Mouse (Mus musculus): Measurements from ENCODE around the gene Ogfr. TPM values are rescaled to one million over a fixed set of nuclear protein-coding genes. Genes with fewer than 3 reads are reported as not detected.

Ogfr gene
- polyA plus RNA-seq, 1 experiment from 2014 or later: 36.6 TPM

GRCm38 (mm10) chr2:180563296-180563695 lies 25.7 kb upstream of the Ogfr start:
- Histone ChIP-seq H3K4me3 (ENCODE audit: low read length) (no peak overlapping the region), H3K4me1 (ENCODE audit: control insufficient read depth, insufficient read depth, low read length) (no peaks in the 10 kb centered on the region), H3K9ac (ENCODE audit: low read depth, low read length) (no peak overlapping the region), H3K36me3 (ENCODE audit: control insufficient read depth, insufficient read depth, low read length) (no peaks in the 10 kb centered on the region), H3K27ac (ENCODE audit: low read length) (no peak overlapping the region), H3K9me3 (ENCODE audit: control insufficient read depth, low read length) (no peaks in the 10 kb centered on the region), H3K4me2 (ENCODE audit: low read depth, low read length) (no peak overlapping the region), H3K27me3 (replicated peaks; ENCODE audit: control insufficient read depth, insufficient read depth, low read length) (peaks cover 3% of the 10 kb centered on the region; the same call in 1 of the 2 replicates)
- WGBS: 65% methylated on average over 6 of the region's 6 CpGs
- no peak for ATAC-seq

GRCm38 (mm10) chr2:180563841-180564240 lies 25.2 kb upstream of the Ogfr start:
- H3K4me3 ChIP-seq (ENCODE audit: low read length): no peak overlapping the region
- H3K36me3 ChIP-seq (ENCODE audit: control insufficient read depth, insufficient read depth, low read length): no peaks in the 10 kb centered on the region
- H3K4me2 ChIP-seq (ENCODE audit: low read depth, low read length): no peak overlapping the region
- no peak overlapping the region for H3K27ac ChIP-seq (ENCODE audit: low read length)
- WGBS: 45% methylated on average over 5 of the region's 5 CpGs
- H3K4me1 ChIP-seq (ENCODE audit: control insufficient read depth, insufficient read depth, low read length): peaks cover 3% of the 10 kb centered on the region; the same call in 1 of the 2 replicates
- H3K27me3 ChIP-seq (replicated peaks; ENCODE audit: control insufficient read depth, insufficient read depth, low read length): peaks cover 3% of the 10 kb centered on the region; the same call in 1 of the 2 replicates
- no peak for ATAC-seq
- H3K9ac ChIP-seq (ENCODE audit: low read depth, low read length): no peak overlapping the region
- no peaks in the 10 kb centered on the region for H3K9me3 ChIP-seq (ENCODE audit: control insufficient read depth, low read length)

GRCm38 (mm10) chr2:180566240-180566913 lies 22.7 kb upstream of the Ogfr start:
- H3K9me3 ChIP-seq (ENCODE audit: control insufficient read depth, low read length): no peaks in the 10 kb centered on the region
- H3K4me3 ChIP-seq (ENCODE audit: low read length): no peak overlapping the region
- no peak for ATAC-seq
- H3K4me1 ChIP-seq (ENCODE audit: control insufficient read depth, insufficient read depth, low read length): peaks cover 11% of the 10 kb centered on the region
- peaks cover 19% of the 10 kb centered on the region for H3K27me3 ChIP-seq (replicated peaks; ENCODE audit: control insufficient read depth, insufficient read depth, low read length)
- 31% methylated on average over 13 of the region's 13 CpGs for WGBS
- H3K4me2 ChIP-seq (ENCODE audit: low read depth, low read length): no peak overlapping the region
- no peaks in the 10 kb centered on the region for H3K36me3 ChIP-seq (ENCODE audit: control insufficient read depth, insufficient read depth, low read length)
- H3K9ac ChIP-seq (ENCODE audit: low read depth, low read length): no peak overlapping the region
- H3K27ac ChIP-seq (ENCODE audit: low read length): no peak overlapping the region

- 18% methylated on average over 3 of the region's 3 CpGs for WGBS
- Histone ChIP-seq H3K36me3 (ENCODE audit: control insufficient read depth, insufficient read depth, low read length) (no peaks in the 10 kb centered on the region), H3K4me2 (ENCODE audit: low read depth, low read length) (no peak overlapping the region), H3K9ac (ENCODE audit: low read depth, low read length) (no peak overlapping the region), H3K4me1 (ENCODE audit: control insufficient read depth, insufficient read depth, low read length) (peaks cover 11% of the 10 kb centered on the region), H3K27ac (ENCODE audit: low read length) (no peak overlapping the region), H3K27me3 (replicated peaks; ENCODE audit: control insufficient read depth, insufficient read depth, low read length) (peaks cover 18% of the 10 kb centered on the region), H3K4me3 (ENCODE audit: low read length) (no peak overlapping the region), H3K9me3 (ENCODE audit: control insufficient read depth, low read length) (no peaks in the 10 kb centered on the region)
- peak; percentile 69 for ATAC-seq
Observed at GRCm38 (mm10) chr2:180569028-180569643, 19.9 kb upstream of the Ogfr start.

DNA sequence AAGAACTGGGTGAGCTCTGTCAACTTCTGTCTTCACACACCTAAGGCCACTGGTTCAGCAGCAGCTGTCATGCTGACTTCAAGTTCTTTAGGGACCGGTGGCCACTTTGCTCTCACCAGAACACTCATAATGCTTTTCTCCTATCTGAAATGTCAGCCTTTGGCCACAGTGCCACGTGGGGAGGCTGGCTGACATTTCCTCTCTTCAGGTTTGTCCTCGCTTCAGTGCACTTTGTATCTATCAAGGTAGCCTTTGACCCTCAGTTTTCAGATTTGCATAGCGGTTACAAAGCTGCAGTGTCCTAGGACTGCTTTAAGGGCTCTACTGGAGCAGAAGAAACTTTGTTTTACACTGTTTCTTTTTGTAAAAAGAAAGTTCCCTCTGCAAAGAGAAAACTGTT lies 12.6 kb upstream of the Ogfr start:
- 52% methylated on average over 4 of the region's 4 CpGs for WGBS

DNA sequence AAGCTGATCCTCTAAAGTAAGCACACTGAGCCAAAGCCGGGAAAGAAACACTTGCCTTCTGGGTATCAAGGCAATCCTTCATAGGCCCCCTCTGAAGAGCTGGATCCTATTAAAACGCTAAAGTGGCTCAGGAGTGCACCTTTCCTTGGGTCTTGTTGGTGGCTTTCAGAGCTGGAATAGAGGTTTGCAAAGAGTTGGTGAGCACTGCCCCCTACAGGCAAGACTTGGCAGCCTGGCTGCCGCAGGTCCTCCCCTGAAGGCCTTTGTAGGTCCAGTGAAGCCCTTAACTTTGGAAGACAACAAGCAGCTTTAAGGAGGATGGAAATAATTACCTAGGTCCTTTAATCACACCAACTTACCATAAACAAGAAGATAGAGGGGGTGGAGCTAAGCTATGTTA lies 10.4 kb upstream of the Ogfr start:
- H3K9ac ChIP-seq (ENCODE audit: low read depth, low read length): no peak overlapping the region
- no peak overlapping the region for H3K4me3 ChIP-seq (ENCODE audit: low read length)
- 7% methylated on average over 3 of the region's 3 CpGs for WGBS
- peaks cover 17% of the 10 kb centered on the region; the same call in 1 of the 2 replicates for H3K27me3 ChIP-seq (replicated peaks; ENCODE audit: control insufficient read depth, insufficient read depth, low read length)
- no peak overlapping the region for H3K27ac ChIP-seq (ENCODE audit: low read length)
- H3K4me1 ChIP-seq (ENCODE audit: control insufficient read depth, insufficient read depth, low read length): peaks cover 7% of the 10 kb centered on the region
- H3K9me3 ChIP-seq (ENCODE audit: control insufficient read depth, low read length): no peaks in the 10 kb centered on the region
- ATAC-seq: no peak
- no peak overlapping the region for H3K4me2 ChIP-seq (ENCODE audit: low read depth, low read length)
- no peaks in the 10 kb centered on the region for H3K36me3 ChIP-seq (ENCODE audit: control insufficient read depth, insufficient read depth, low read length)

More for the DNA sequence above, 12.6 kb upstream of the Ogfr start:
- Histone ChIP-seq H3K36me3 (ENCODE audit: control insufficient read depth, insufficient read depth, low read length) (no peaks in the 10 kb centered on the region), H3K9ac (ENCODE audit: low read depth, low read length) (no peak overlapping the region), H3K4me3 (ENCODE audit: low read length) (no peak overlapping the region), H3K9me3 (ENCODE audit: control insufficient read depth, low read length) (no peaks in the 10 kb centered on the region), H3K4me1 (ENCODE audit: control insufficient read depth, insufficient read depth, low read length) (no peaks in the 10 kb centered on the region; the same call in 1 of the 2 replicates), H3K4me2 (ENCODE audit: low read depth, low read length) (no peak overlapping the region), H3K27me3 (replicated peaks; ENCODE audit: control insufficient read depth, insufficient read depth, low read length) (peaks cover 17% of the 10 kb centered on the region; the same call in 1 of the 2 replicates), H3K27ac (ENCODE audit: low read length) (no peak overlapping the region)
- no peak for ATAC-seq

DNA sequence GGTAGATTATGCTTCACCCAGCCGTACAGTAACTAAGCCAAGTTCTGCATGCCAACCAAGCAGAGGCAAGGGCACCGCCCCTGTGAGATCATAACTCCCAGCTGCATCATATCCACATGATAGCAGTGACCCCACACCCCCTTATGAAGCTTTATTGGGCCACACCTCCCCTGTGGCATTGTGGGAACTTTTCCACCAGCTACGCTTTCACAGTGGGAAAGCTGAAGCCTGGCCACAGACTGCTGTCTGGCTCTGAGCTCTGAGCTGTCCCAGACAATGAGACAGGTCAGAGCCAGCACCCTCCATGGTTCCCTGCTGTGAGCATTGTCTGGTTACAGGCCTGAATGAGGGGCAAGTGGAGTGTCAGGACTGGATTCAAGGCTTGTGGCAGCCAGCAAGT lies 8.0 kb upstream of the Ogfr start, which contains the start of gene Mrgbp:
Mrgbp (plus strand) TSS at position 303 of the 400 bp plus-strand sequence.
- 0 out of 2 replicates have a peak, but pooled peaks cover 8% of the 10 kb centered on the region for H3K36me3 ChIP-seq (ENCODE audit: control insufficient read depth, insufficient read depth, low read length)
- no peak within 1 kb of the TSS for H3K27ac ChIP-seq (ENCODE audit: low read length)
- H3K4me2 ChIP-seq (ENCODE audit: low read depth, low read length): no peak within 1 kb of the TSS
- H3K4me3 ChIP-seq (ENCODE audit: low read length): no peak within 1 kb of the TSS
- 65% methylated on average over 3 of the region's 3 CpGs for WGBS
- no peak for ATAC-seq
- H3K9me3 ChIP-seq (ENCODE audit: control insufficient read depth, low read length): no peaks in the 10 kb centered on the region
- H3K4me1 ChIP-seq (ENCODE audit: control insufficient read depth, insufficient read depth, low read length): peaks cover 9% of the 10 kb centered on the region
- peaks cover 13% of the 10 kb centered on the region; the same call in 1 of the 2 replicates for H3K27me3 ChIP-seq (replicated peaks; ENCODE audit: control insufficient read depth, insufficient read depth, low read length)
- H3K9ac ChIP-seq (ENCODE audit: low read depth, low read length): no peak within 1 kb of the TSS

GRCm38 (mm10) chr2:180582481-180583153 lies 6.4 kb upstream of the Ogfr start:
- Histone ChIP-seq H3K9ac (ENCODE audit: low read depth, low read length) (peak overlapping the region; percentile 98), H3K27me3 (replicated peaks; ENCODE audit: control insufficient read depth, insufficient read depth, low read length) (peaks cover 6% of the 10 kb centered on the region; the same call in 1 of the 2 replicates), H3K4me1 (ENCODE audit: control insufficient read depth, insufficient read depth, low read length) (peaks cover 9% of the 10 kb centered on the region), H3K36me3 (ENCODE audit: control insufficient read depth, insufficient read depth, low read length) (0 out of 2 replicates have a peak, but pooled peaks cover 11% of the 10 kb centered on the region), H3K9me3 (ENCODE audit: control insufficient read depth, low read length) (no peaks in the 10 kb centered on the region), H3K27ac (ENCODE audit: low read length) (peak overlapping the region; percentile 65), H3K4me2 (ENCODE audit: low read depth, low read length) (peak overlapping the region; percentile 86), H3K4me3 (ENCODE audit: low read length) (peak overlapping the region; percentile 94)
- ATAC-seq: peak; percentile 88
- under 1% methylated on average over 51 of the region's 57 CpGs for WGBS

GRCm38 (mm10) chr2:180583154-180583507 lies 5.9 kb upstream of the Ogfr start:
- Histone ChIP-seq H3K27me3 (replicated peaks; ENCODE audit: control insufficient read depth, insufficient read depth, low read length) (peaks cover 6% of the 10 kb centered on the region; the same call in 1 of the 2 replicates), H3K9me3 (ENCODE audit: control insufficient read depth, low read length) (no peaks in the 10 kb centered on the region), H3K4me3 (ENCODE audit: low read length) (peak overlapping the region; percentile 94), H3K4me1 (ENCODE audit: control insufficient read depth, insufficient read depth, low read length) (peaks cover 9% of the 10 kb centered on the region), H3K36me3 (ENCODE audit: control insufficient read depth, insufficient read depth, low read length) (0 out of 2 replicates have a peak, but pooled peaks cover 11% of the 10 kb centered on the region), H3K27ac (ENCODE audit: low read length) (no peak overlapping the region), H3K4me2 (ENCODE audit: low read depth, low read length) (peak overlapping the region; percentile 86), H3K9ac (ENCODE audit: low read depth, low read length) (peak overlapping the region; percentile 98)
- WGBS: 29% methylated on average over 6 of the region's 7 CpGs
- peak; percentile 11; the same call in 1 of the 2 replicates for ATAC-seq

All from intestine, embryonic 16.5 days (tissue).